Mouse (Mus musculus): ENCODE measurements around the gene Pde8b. TPM values are rescaled to one million over a fixed set of nuclear protein-coding genes. Genes with fewer than 3 reads are reported as not detected.
A peak's percentile ranks its signal among the peaks of the same experiment; 100 is the strongest.

Pde8b gene
- polyA plus RNA-seq, 1 experiment from 2014 or later = 6.8 TPM

- H3K4me1 ChIP-seq (replicated peaks; ENCODE audit: control insufficient read depth, insufficient read depth, low read length) = no peaks in the 10 kb centered on the region
- H3K9ac ChIP-seq (replicated peaks; ENCODE audit: low read depth, low read length) = no peak overlapping the region
- H3K27me3 ChIP-seq (replicated peaks; ENCODE audit: control insufficient read depth, insufficient read depth, low read length) = no peaks in the 10 kb centered on the region
- no peak overlapping the region for H3K27ac ChIP-seq (ENCODE audit: low read length)
- H3K4me2 ChIP-seq (ENCODE audit: low read length) = no peak overlapping the region
- H3K36me3 ChIP-seq (ENCODE audit: control insufficient read depth, insufficient read depth) = no peaks in the 10 kb centered on the region
- H3K9me3 ChIP-seq (ENCODE audit: control insufficient read depth, low read length) = no peaks in the 10 kb centered on the region
- 62% methylated on average over 1 of the region's 1 CpGs for WGBS
- no peak for ATAC-seq
- no peak overlapping the region for H3K4me3 ChIP-seq (replicated peaks; ENCODE audit: low read length)
Observed at GRCm38 (mm10) chr13:95055742-95056388, 194.3 kb downstream of the Pde8b start.

GRCm38 (mm10) chr13:95052421-95052820 is 197.7 kb downstream of the Pde8b start:
- no peak overlapping the region for H3K27ac ChIP-seq (ENCODE audit: low read length)

GRCm38 (mm10) chr13:95050398-95050797 is 199.7 kb downstream of the Pde8b start:
- Histone ChIP-seq H3K36me3 (ENCODE audit: control insufficient read depth, insufficient read depth) (no peaks in the 10 kb centered on the region), H3K9ac (replicated peaks; ENCODE audit: low read depth, low read length) (no peak overlapping the region), H3K4me3 (replicated peaks; ENCODE audit: low read length) (no peak overlapping the region), H3K4me2 (ENCODE audit: low read length) (no peak overlapping the region), H3K9me3 (ENCODE audit: control insufficient read depth, low read length) (no peaks in the 10 kb centered on the region), H3K4me1 (replicated peaks; ENCODE audit: control insufficient read depth, insufficient read depth, low read length) (no peaks in the 10 kb centered on the region), H3K27ac (ENCODE audit: low read length) (no peak overlapping the region), H3K27me3 (replicated peaks; ENCODE audit: control insufficient read depth, insufficient read depth, low read length) (no peaks in the 10 kb centered on the region)
- ATAC-seq = no peak
- WGBS = 81% methylated on average over 4 of the region's 4 CpGs

More at GRCm38 (mm10) chr13:95052421-95052820, 197.7 kb downstream of the Pde8b start:
- no peak for ATAC-seq
- Histone ChIP-seq H3K36me3 (ENCODE audit: control insufficient read depth, insufficient read depth) (no peaks in the 10 kb centered on the region), H3K9ac (replicated peaks; ENCODE audit: low read depth, low read length) (no peak overlapping the region), H3K9me3 (ENCODE audit: control insufficient read depth, low read length) (no peaks in the 10 kb centered on the region), H3K4me3 (replicated peaks; ENCODE audit: low read length) (no peak overlapping the region), H3K4me1 (replicated peaks; ENCODE audit: control insufficient read depth, insufficient read depth, low read length) (no peaks in the 10 kb centered on the region), H3K4me2 (ENCODE audit: low read length) (no peak overlapping the region), H3K27me3 (replicated peaks; ENCODE audit: control insufficient read depth, insufficient read depth, low read length) (no peaks in the 10 kb centered on the region)
- WGBS = 80% methylated on average over 3 of the region's 3 CpGs

DNA sequence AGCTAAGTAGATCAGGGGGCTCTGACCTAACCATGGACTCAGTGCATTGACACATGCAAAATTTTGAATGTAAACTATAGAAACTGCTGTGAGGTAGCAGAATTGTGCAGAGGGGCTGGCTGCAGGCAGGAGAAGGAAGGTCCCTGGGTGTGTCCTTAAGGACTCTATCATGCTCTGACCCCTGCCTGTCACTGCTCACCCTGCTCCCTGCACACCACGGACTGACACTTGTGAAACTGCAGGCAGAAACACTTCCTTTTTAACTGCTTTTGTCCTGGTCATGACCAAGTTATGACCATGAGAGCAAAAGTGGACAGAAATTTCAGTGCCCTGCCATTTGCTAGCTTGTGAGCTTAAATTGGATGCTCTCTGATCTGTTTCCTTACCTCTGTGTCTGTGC is 206.0 kb downstream of the Pde8b start:
- ATAC-seq = no peak
- Histone ChIP-seq H3K27me3 (replicated peaks; ENCODE audit: control insufficient read depth, insufficient read depth, low read length) (no peaks in the 10 kb centered on the region), H3K9me3 (ENCODE audit: control insufficient read depth, low read length) (no peaks in the 10 kb centered on the region), H3K4me1 (replicated peaks; ENCODE audit: control insufficient read depth, insufficient read depth, low read length) (no peaks in the 10 kb centered on the region), H3K9ac (replicated peaks; ENCODE audit: low read depth, low read length) (no peak overlapping the region), H3K4me3 (replicated peaks; ENCODE audit: low read length) (no peak overlapping the region), H3K4me2 (ENCODE audit: low read length) (no peak overlapping the region), H3K27ac (ENCODE audit: low read length) (no peak overlapping the region), H3K36me3 (ENCODE audit: control insufficient read depth, insufficient read depth) (no peaks in the 10 kb centered on the region)
- whole genome bisulfite sequencing = 24% methylated on average over 1 of the region's 1 CpGs

DNA sequence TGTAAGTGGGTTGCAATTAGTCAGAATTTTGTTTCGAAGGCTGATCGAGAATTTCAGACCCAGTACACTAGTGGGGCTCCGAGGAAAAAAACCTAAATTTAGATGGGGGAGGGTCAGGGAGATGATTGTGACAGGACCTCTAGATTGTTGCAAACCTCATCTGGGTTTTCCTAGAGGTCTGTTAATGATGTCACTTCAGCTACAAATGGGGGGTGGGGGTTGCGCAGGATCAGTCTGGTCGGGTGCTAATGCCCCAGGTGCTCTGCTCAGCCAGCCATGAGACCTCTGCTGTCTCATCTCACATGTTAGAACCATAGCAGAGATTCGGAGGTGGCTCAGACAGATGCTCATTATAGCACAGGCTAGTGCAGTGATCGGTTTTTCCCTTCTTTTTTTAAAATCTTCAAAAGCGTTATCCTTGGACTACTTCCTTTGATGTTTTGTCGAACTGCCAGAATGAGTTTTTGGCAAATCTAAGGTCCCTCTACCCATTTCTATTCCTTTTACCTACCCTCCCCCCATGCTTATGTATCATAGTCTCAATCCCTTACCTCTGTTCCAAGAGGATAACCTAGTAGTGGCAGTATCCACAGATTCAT is 209.9 kb downstream of the Pde8b start:
- Histone ChIP-seq H3K27ac (ENCODE audit: low read length) (no peak overlapping the region), H3K4me1 (replicated peaks; ENCODE audit: control insufficient read depth, insufficient read depth, low read length) (no peaks in the 10 kb centered on the region), H3K9me3 (ENCODE audit: control insufficient read depth, low read length) (no peaks in the 10 kb centered on the region), H3K4me3 (replicated peaks; ENCODE audit: low read length) (no peak overlapping the region), H3K9ac (replicated peaks; ENCODE audit: low read depth, low read length) (no peak overlapping the region), H3K36me3 (ENCODE audit: control insufficient read depth, insufficient read depth) (no peaks in the 10 kb centered on the region), H3K4me2 (ENCODE audit: low read length) (no peak overlapping the region), H3K27me3 (replicated peaks; ENCODE audit: control insufficient read depth, insufficient read depth, low read length) (no peaks in the 10 kb centered on the region)
- WGBS = 68% methylated on average over 9 of the region's 9 CpGs
- ATAC-seq = no peak

- Histone ChIP-seq H3K27ac (ENCODE audit: low read length) (no peak overlapping the region), H3K4me1 (replicated peaks; ENCODE audit: control insufficient read depth, insufficient read depth, low read length) (no peaks in the 10 kb centered on the region), H3K36me3 (ENCODE audit: control insufficient read depth, insufficient read depth) (no peaks in the 10 kb centered on the region), H3K9me3 (ENCODE audit: control insufficient read depth, low read length) (no peaks in the 10 kb centered on the region), H3K4me3 (replicated peaks; ENCODE audit: low read length) (no peak overlapping the region), H3K9ac (replicated peaks; ENCODE audit: low read depth, low read length) (no peak overlapping the region), H3K27me3 (replicated peaks; ENCODE audit: control insufficient read depth, insufficient read depth, low read length) (no peaks in the 10 kb centered on the region), H3K4me2 (ENCODE audit: low read length) (no peak overlapping the region)
- no peak for ATAC-seq
- WGBS = 89% methylated on average over 4 of the region's 4 CpGs
Observed at GRCm38 (mm10) chr13:95038200-95038599, 211.9 kb downstream of the Pde8b start.

DNA sequence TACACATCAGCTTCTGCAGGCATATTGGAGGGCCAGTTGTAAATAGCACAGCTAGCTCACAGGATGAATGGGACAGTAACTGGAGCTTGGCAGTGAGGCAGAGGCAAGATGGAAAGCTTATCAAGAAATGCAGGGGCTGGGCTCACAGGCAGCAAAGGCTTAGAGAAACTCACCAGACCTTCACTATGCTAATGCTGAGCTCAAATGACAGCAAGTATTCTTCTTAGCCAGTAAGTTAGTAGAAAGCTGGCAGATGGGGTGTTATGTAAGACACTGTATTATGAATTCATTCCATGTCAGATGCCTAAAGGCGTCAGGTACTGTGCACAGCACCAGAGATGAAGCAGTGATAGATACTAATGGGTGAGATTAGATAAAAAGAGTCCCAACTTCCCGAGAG is 215.4 kb downstream of the Pde8b start:
- Histone ChIP-seq H3K27me3 (replicated peaks; ENCODE audit: control insufficient read depth, insufficient read depth, low read length) (no peaks in the 10 kb centered on the region), H3K9ac (replicated peaks; ENCODE audit: low read depth, low read length) (no peak overlapping the region), H3K4me3 (replicated peaks; ENCODE audit: low read length) (no peak overlapping the region), H3K4me2 (ENCODE audit: low read length) (no peak overlapping the region), H3K36me3 (ENCODE audit: control insufficient read depth, insufficient read depth) (no peaks in the 10 kb centered on the region), H3K9me3 (ENCODE audit: control insufficient read depth, low read length) (no peaks in the 10 kb centered on the region), H3K4me1 (replicated peaks; ENCODE audit: control insufficient read depth, insufficient read depth, low read length) (no peaks in the 10 kb centered on the region), H3K27ac (ENCODE audit: low read length) (no peak overlapping the region)
- 58% methylated on average over 2 of the region's 2 CpGs for WGBS
- peak; percentile 52; the same call in 1 of the 2 replicates for ATAC-seq

GRCm38 (mm10) chr13:95034094-95034493 is 216.0 kb downstream of the Pde8b start:
- 90% methylated on average over 9 of the region's 9 CpGs for WGBS
- no peak for ATAC-seq
- Histone ChIP-seq H3K36me3 (ENCODE audit: control insufficient read depth, insufficient read depth) (no peaks in the 10 kb centered on the region), H3K9ac (replicated peaks; ENCODE audit: low read depth, low read length) (no peak overlapping the region), H3K4me3 (replicated peaks; ENCODE audit: low read length) (no peak overlapping the region), H3K27ac (ENCODE audit: low read length) (no peak overlapping the region), H3K9me3 (ENCODE audit: control insufficient read depth, low read length) (no peaks in the 10 kb centered on the region), H3K27me3 (replicated peaks; ENCODE audit: control insufficient read depth, insufficient read depth, low read length) (no peaks in the 10 kb centered on the region), H3K4me1 (replicated peaks; ENCODE audit: control insufficient read depth, insufficient read depth, low read length) (no peaks in the 10 kb centered on the region), H3K4me2 (ENCODE audit: low read length) (no peak overlapping the region)

- Histone ChIP-seq H3K9ac (replicated peaks; ENCODE audit: low read depth, low read length) (no peak overlapping the region), H3K4me3 (replicated peaks; ENCODE audit: low read length) (no peak overlapping the region), H3K9me3 (ENCODE audit: control insufficient read depth, low read length) (no peaks in the 10 kb centered on the region), H3K36me3 (ENCODE audit: control insufficient read depth, insufficient read depth) (peaks cover 3% of the 10 kb centered on the region; the same call in 1 of the 2 replicates), H3K27me3 (replicated peaks; ENCODE audit: control insufficient read depth, insufficient read depth, low read length) (no peaks in the 10 kb centered on the region), H3K27ac (ENCODE audit: low read length) (no peak overlapping the region), H3K4me1 (replicated peaks; ENCODE audit: control insufficient read depth, insufficient read depth, low read length) (no peaks in the 10 kb centered on the region), H3K4me2 (ENCODE audit: low read length) (no peak overlapping the region)
- no peak for ATAC-seq
- WGBS = 83% methylated on average over 6 of the region's 6 CpGs
Observed at GRCm38 (mm10) chr13:95032973-95033372, 217.2 kb downstream of the Pde8b start.

Data from forebrain, embryonic 16.5 days (tissue).